Mouse (Mus musculus) kidney, adult 2 months (tissue): ENCODE results near the gene Ptpn1.

Experiments
- CTCF ChIP-seq: fragments of 200-500 bp; conservative IDR thresholded peaks from 2 replicates; pipeline ENCODE4 v1.5.1; 2011; ENCODE audit warnings: low read depth, mild to moderate bottlenecking, control low read depth, low read length, moderate library complexity, mixed read lengths; ENCODE audit not compliant: insufficient read depth, insufficient read length
- POLR2A ChIP-seq: fragments of 200-500 bp; IDR thresholded peaks from one replicate; pipeline ENCODE4 v1.6.1; 2011; ENCODE audit warnings: low read depth, low read length, control low read depth

GRCm38 (mm10) chr2:167997562-167997961 lies 65.7 kb downstream of the Ptpn1 start:
- TF ChIP-seq POLR2A = no peak
- no peak for TF ChIP-seq CTCF
